Mouse (Mus musculus) 416B (cell line): ENCODE measurements at regions not wholly inside any gene's neighbourhood (a gene's known extent, or its start where the extent isn't known, plus 50 kb on each side); places are given as distances from the start of the nearest gene placed in this dataset.
"Not testable (repeated sequence)": the region's sequence is repeated elsewhere in the genome, so short reads cannot be mapped to it uniquely, and the experiment has no call there.

Source experiments
- DNase-seq: peaks from one replicate; pipeline ENCODE4 v3.0.0; 2011; ENCODE audit warnings: low read depth

GRCm38 (mm10) chr12:113333399-113333798, 147.7 kb downstream of the Tmem121 start:
- no peak for DNase-seq

GRCm38 (mm10) chr12:113333853-113334252, 148.1 kb downstream of the Tmem121 start:
- not testable (repeated sequence) for DNase-seq

- DNase-seq, result no peak
Measured at GRCm38 (mm10) chr12:113337271-113337670, 151.5 kb downstream of the Tmem121 start.

GRCm38 (mm10) chr12:113338891-113339290, 150.4 kb upstream of the Adam6b start:
- DNase-seq, result no peak

GRCm38 (mm10) chr12:113341046-113341445, 148.3 kb upstream of the Adam6b start:
- DNase-seq, result no peak

- no peak for DNase-seq
Measured at GRCm38 (mm10) chr12:113355132-113355531, 134.2 kb upstream of the Adam6b start.

- DNase-seq, result no peak
Measured at GRCm38 (mm10) chr12:113358077-113358476, 131.2 kb upstream of the Adam6b start.

- no peak for DNase-seq
Measured at GRCm38 (mm10) chr12:113360032-113360431, 129.3 kb upstream of the Adam6b start.

- DNase-seq, result no peak
Measured at GRCm38 (mm10) chr12:113362409-113363038, 126.8 kb upstream of the Adam6b start.

- DNase-seq, result no peak
Measured at GRCm38 (mm10) chr12:113364023-113364422, 125.3 kb upstream of the Adam6b start.

- DNase-seq, result no peak
Measured at GRCm38 (mm10) chr12:113364437-113364836, 124.9 kb upstream of the Adam6b start.

GRCm38 (mm10) chr12:113365783-113366182, 123.5 kb upstream of the Adam6b start:
- DNase-seq, result no peak

- no peak for DNase-seq
Measured at GRCm38 (mm10) chr12:113366394-113366793, 122.9 kb upstream of the Adam6b start.

- DNase-seq, result no peak
Measured at GRCm38 (mm10) chr12:113401578-113402113, 87.7 kb upstream of the Adam6b start.

- no peak for DNase-seq
Measured at GRCm38 (mm10) chr12:113402823-113403222, 86.5 kb upstream of the Adam6b start.

GRCm38 (mm10) chr12:113411113-113411512, 78.2 kb upstream of the Adam6b start:
- no peak for DNase-seq

GRCm38 (mm10) chr12:113413996-113414395, 75.3 kb upstream of the Adam6b start:
- no peak for DNase-seq

- DNase-seq, result no peak
Measured at GRCm38 (mm10) chr12:113417521-113417920, 71.8 kb upstream of the Adam6b start.

GRCm38 (mm10) chr12:113418731-113419402, 70.4 kb upstream of the Adam6b start:
- DNase-seq, result no peak

GRCm38 (mm10) chr12:113420721-113421305, 68.5 kb upstream of the Adam6b start:
- no peak for DNase-seq

- DNase-seq, result no peak
Measured at GRCm38 (mm10) chr12:113421716-113422595, 67.4 kb upstream of the Adam6b start.

- DNase-seq, result no peak
Measured at GRCm38 (mm10) chr12:113422736-113423254, 66.5 kb upstream of the Adam6b start.
